Mouse (Mus musculus) forebrain, embryonic 13.5 days (tissue): Measurements from ENCODE around the gene Lin7c. TPM values are rescaled to one million over a fixed set of nuclear protein-coding genes. Genes with fewer than 3 reads are reported as not detected.
A peak's percentile ranks its signal among the peaks of the same experiment; 100 is the strongest.

Source experiments
- ATAC-seq: fragments of 200-750 bp; cut with Nextera tagmentation; 2 replicates; pipeline ENCODE4 v1.8.0; 2017
- H3K27ac ChIP-seq: fragments of 300-500 bp; sonication (generic); 2 replicates; pipeline ENCODE4 v1.5.1; 2015; ENCODE audit warnings: inconsistent platforms, mild to moderate bottlenecking, moderate library complexity
- H3K27me3 ChIP-seq: fragments of 300-500 bp; sonication (generic); 2 replicates; pipeline ENCODE4 v1.6.1; 2015; ENCODE audit warnings: mild to moderate bottlenecking, inconsistent platforms
- H3K36me3 ChIP-seq: fragments of 300-500 bp; sonication (generic); 2 replicates; pipeline ENCODE4 v1.6.1; 2015; ENCODE audit warnings: mild to moderate bottlenecking, inconsistent platforms; ENCODE audit not compliant: poor library complexity, severe bottlenecking
- H3K4me1 ChIP-seq: fragments of 300-500 bp; sonication (generic); 2 replicates; pipeline ENCODE4 v1.6.1; 2015; ENCODE audit warnings: inconsistent platforms
- H3K4me2 ChIP-seq: fragments of 300-500 bp; sonication (generic); 2 replicates; pipeline ENCODE4 v1.6.1; 2015; ENCODE audit warnings: inconsistent platforms, mild to moderate bottlenecking, moderate library complexity
- H3K4me3 ChIP-seq: fragments of 300-500 bp; sonication (generic); 2 replicates; pipeline ENCODE4 v1.5.1; 2015; ENCODE audit warnings: mild to moderate bottlenecking, inconsistent platforms
- H3K9ac ChIP-seq: fragments of 300-500 bp; sonication (generic); 2 replicates; pipeline ENCODE4 v1.6.1; 2015; ENCODE audit warnings: mild to moderate bottlenecking, inconsistent platforms
- H3K9me3 ChIP-seq: fragments of 300-500 bp; sonication (generic); replicated peaks from 2 replicates; pipeline ENCODE4 v1.6.1; 2016; ENCODE audit warnings: inconsistent platforms
- WGBS: fragments of 180-500 bp; shearing (Covaris S2); methylation state at CpG from one replicate; pipeline ENCODE4 v1.1.7; 2015; 5-methylcytosine and 5-hydroxymethylcytosine counted together
- polyA plus RNA-seq: library from polyadenylated mRNA; unstranded; fragments of >200 nt; fragmentation: Nextera tagmentation; extraction: Ambion mirVana; gene quantifications from 2 replicates; pipeline ENCODE4 v1.2.1, GENCODE M21; 2015

Gene Lin7c
- polyA plus RNA-seq, 1 experiment from 2014 or later, result 139 TPM

DNA sequence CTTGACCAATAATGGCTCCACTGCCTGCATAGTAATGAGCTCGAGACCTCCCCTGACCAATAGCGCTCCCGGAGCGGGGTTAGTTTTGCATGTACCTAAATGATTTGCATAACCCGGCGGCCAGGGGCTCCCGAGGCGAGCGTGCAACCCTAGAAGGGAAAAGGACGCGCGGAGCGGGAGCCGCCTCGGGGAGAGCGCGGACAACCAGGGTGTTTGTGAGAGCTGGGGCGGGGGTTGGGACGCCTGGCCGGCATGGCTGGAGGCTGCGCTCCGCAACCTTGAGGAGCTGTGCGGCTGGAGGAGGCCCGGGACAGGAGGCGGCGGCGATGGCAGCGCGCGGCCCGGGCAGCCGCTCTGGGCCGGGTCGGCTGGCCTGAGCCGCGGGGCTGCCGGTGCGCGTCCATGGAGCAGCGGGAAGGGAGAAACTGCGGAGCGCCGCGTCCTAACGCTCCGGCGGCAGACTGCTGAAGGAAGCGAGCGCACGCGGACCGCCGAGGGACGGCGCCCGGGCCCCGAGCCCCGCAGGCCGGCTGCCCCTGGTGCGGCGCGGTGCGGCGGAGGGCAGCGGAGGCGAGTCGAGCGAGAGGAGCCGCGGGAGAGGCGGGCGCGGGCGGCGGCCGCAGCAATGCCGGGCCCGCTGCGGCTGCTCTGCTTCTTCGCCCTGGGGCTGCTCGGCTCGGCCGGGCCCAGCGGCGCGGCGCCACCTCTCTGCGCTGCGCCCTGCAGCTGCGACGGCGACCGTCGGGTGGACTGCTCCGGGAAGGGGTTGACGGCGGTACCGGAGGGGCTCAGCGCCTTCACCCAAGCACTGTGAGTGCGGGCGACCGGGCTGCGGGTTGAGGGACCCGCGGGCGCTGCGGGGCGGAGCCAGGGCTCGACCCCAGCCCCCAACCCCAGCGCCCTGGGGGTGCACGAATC lies 27.1 kb downstream of the Lin7c start, which contains the start of gene Lgr4:
TSS of gene Lgr4 (plus strand) at position 152 of the 918 bp plus-strand sequence.
- Histone ChIP-seq H3K36me3 (no peaks in the 10 kb centered on the region), H3K9ac (peak within 1 kb of the TSS; percentile 86), H3K4me1 (peaks cover 20% of the 10 kb centered on the region), H3K9me3 (no peaks in the 10 kb centered on the region), H3K4me2 (peak within 1 kb of the TSS; percentile 88), H3K27me3 (peaks cover 37% of the 10 kb centered on the region), H3K4me3 (peak within 1 kb of the TSS; percentile 75), H3K27ac (peak within 1 kb of the TSS; percentile 89)
- ATAC-seq, result peak; percentile 98
- under 1% methylated on average over 81 of the region's 111 CpGs for WGBS

GRCm38 (mm10) chr2:109918592-109919262 lies 28.1 kb downstream of the Lin7c start:
- Histone ChIP-seq H3K9me3 (no peaks in the 10 kb centered on the region), H3K4me2 (peak overlapping the region; percentile 88), H3K4me1 (peaks cover 20% of the 10 kb centered on the region), H3K4me3 (peak overlapping the region; percentile 75), H3K27ac (no peak overlapping the region), H3K36me3 (no peaks in the 10 kb centered on the region), H3K9ac (peak overlapping the region; percentile 86), H3K27me3 (peaks cover 37% of the 10 kb centered on the region)
- WGBS, result 7% methylated on average over 22 of the region's 22 CpGs
- no peak for ATAC-seq

GRCm38 (mm10) chr2:109920471-109920870 lies 29.8 kb downstream of the Lin7c start:
- Histone ChIP-seq H3K4me2 (peak overlapping the region; percentile 17; the same call in 1 of the 2 replicates), H3K27ac (no peak overlapping the region), H3K36me3 (no peaks in the 10 kb centered on the region), H3K4me1 (peaks cover 20% of the 10 kb centered on the region), H3K4me3 (no peak overlapping the region), H3K9ac (no peak overlapping the region), H3K9me3 (no peaks in the 10 kb centered on the region), H3K27me3 (peaks cover 36% of the 10 kb centered on the region)
- no peak for ATAC-seq
- 86% methylated on average over 7 of the region's 7 CpGs for WGBS

DNA sequence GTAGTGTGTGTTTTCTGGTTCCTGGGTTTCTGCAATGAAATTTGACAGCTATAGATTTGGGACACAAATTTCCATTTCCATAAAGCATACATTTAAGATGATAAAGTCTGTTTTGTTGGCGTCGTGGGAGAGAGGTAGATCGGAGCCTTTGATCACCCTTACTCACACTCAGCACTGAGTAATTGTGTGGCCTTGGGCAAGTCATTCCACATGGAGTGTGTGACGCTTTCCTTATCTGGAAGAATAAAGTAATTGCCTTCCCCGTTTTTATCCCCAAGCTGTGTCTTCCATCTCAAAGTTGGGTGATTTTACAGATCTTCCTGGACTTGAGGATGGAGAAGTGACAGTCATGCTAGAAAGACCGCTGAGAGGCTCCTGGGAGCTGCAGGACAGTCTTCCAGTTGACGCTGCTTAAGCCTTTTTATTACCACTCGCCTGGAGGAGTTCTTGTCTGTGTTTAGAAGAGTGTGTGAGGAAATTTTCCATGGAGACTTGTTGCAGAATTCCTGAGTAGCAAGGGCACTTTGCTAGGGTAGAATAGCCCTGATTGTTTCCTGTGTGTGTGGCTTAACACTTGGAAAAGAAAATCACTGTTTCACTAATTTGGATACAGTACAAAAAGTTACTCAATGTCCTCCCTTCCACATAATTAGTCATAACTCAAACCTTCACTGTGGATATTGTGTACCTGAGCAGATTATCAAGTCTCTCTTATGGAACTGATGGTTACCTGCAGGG lies 30.8 kb downstream of the Lin7c start:
- WGBS, result 74% methylated on average over 8 of the region's 8 CpGs
- Histone ChIP-seq H3K4me2 (no peak overlapping the region), H3K27ac (no peak overlapping the region)

DNA sequence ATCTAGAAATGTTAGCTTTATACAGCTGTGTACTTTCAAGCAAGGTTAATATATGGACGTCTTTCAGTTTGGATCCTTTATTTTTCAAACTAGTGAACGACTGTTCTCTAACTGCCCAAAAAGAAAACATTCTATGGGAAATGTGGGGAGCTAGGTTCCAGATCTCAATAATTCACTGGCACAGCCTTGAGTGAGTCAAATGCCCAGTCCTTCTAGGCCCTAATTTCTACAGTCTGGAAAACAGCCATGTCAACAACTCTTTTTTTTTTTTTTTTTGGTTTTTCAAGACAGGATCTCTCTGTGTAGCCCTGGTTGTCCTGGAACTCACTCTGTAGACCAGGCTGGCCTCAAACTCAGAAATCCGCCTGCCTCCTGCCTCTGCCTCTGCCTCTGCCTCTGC lies 31.7 kb downstream of the Lin7c start:
- H3K36me3 ChIP-seq, result no peaks in the 10 kb centered on the region
- H3K4me3 ChIP-seq, result no peak overlapping the region
- no peak overlapping the region for H3K4me2 ChIP-seq
- H3K27ac ChIP-seq, result no peak overlapping the region
- H3K27me3 ChIP-seq, result peaks cover 38% of the 10 kb centered on the region
- no peak overlapping the region for H3K9ac ChIP-seq
- 87% methylated on average over 3 of the region's 3 CpGs for WGBS
- peaks cover 14% of the 10 kb centered on the region for H3K4me1 ChIP-seq
- no peak for ATAC-seq
- H3K9me3 ChIP-seq, result no peaks in the 10 kb centered on the region

More for the DNA sequence above, 30.8 kb downstream of the Lin7c start:
- H3K36me3 ChIP-seq, result no peaks in the 10 kb centered on the region
- H3K9me3 ChIP-seq, result no peaks in the 10 kb centered on the region
- peaks cover 38% of the 10 kb centered on the region for H3K27me3 ChIP-seq
- no peak for ATAC-seq
- H3K4me1 ChIP-seq, result peaks cover 20% of the 10 kb centered on the region
- no peak overlapping the region for H3K4me3 ChIP-seq
- H3K9ac ChIP-seq, result no peak overlapping the region

DNA sequence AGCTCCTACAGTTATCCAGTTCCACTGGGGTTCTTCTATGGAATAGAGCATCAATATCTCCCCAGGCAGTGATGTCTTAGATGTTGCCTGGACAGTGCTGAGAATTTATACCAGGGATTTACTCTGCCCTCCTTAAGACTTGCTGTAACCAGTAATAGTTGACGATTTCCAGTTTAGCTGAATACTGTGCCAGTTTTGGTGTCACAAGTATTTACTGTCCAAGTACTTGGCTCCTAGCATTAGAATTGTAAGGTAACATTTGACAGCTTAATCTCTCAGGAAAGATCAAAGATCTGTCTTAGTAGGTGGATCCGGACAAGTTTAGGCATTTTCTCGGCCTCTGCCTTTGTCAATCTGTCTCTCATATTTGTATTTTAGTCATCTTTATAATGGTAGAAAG lies 32.4 kb downstream of the Lin7c start:
- Histone ChIP-seq H3K4me1 (peaks cover 14% of the 10 kb centered on the region), H3K27me3 (peaks cover 42% of the 10 kb centered on the region), H3K9me3 (no peaks in the 10 kb centered on the region), H3K9ac (no peak overlapping the region), H3K36me3 (no peaks in the 10 kb centered on the region), H3K4me2 (no peak overlapping the region), H3K4me3 (no peak overlapping the region), H3K27ac (no peak overlapping the region)
- ATAC-seq, result no peak
- WGBS, result 86% methylated on average over 3 of the region's 3 CpGs

GRCm38 (mm10) chr2:109923945-109924344 lies 33.3 kb downstream of the Lin7c start:
- H3K4me3 ChIP-seq, result no peak overlapping the region
- H3K9ac ChIP-seq, result no peak overlapping the region
- H3K36me3 ChIP-seq, result no peaks in the 10 kb centered on the region
- ATAC-seq, result no peak
- no peak overlapping the region for H3K4me2 ChIP-seq
- 82% methylated on average over 3 of the region's 3 CpGs for WGBS
- no peaks in the 10 kb centered on the region for H3K9me3 ChIP-seq
- H3K27me3 ChIP-seq, result peaks cover 41% of the 10 kb centered on the region
- peaks cover 5% of the 10 kb centered on the region for H3K4me1 ChIP-seq
- no peak overlapping the region for H3K27ac ChIP-seq

DNA sequence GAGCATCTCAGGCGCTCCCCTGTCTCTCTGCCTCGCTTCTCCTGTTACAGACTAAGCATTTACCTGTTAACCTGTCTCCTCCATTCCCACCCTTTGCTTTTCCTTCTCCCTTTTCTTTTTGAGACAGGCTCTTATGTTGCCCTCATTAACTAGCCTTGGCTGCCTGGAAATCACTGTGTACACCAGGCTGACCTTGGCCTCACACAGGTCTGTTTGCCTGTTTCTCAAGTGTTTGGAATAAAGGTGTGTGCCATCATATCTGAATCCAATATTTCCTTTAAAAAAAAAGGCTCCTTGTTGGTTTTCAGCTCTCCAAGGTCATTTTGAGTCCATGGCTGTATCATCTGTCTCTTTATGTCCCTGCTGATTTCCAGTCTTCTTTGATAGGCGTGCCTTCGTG lies 36.3 kb downstream of the Lin7c start:
- Histone ChIP-seq H3K4me1 (no peaks in the 10 kb centered on the region), H3K27ac (no peak overlapping the region), H3K9ac (no peak overlapping the region), H3K4me3 (no peak overlapping the region), H3K36me3 (no peaks in the 10 kb centered on the region), H3K9me3 (no peaks in the 10 kb centered on the region), H3K27me3 (peaks cover 26% of the 10 kb centered on the region), H3K4me2 (no peak overlapping the region)
- ATAC-seq, result no peak
- 93% methylated on average over 4 of the region's 4 CpGs for WGBS

DNA sequence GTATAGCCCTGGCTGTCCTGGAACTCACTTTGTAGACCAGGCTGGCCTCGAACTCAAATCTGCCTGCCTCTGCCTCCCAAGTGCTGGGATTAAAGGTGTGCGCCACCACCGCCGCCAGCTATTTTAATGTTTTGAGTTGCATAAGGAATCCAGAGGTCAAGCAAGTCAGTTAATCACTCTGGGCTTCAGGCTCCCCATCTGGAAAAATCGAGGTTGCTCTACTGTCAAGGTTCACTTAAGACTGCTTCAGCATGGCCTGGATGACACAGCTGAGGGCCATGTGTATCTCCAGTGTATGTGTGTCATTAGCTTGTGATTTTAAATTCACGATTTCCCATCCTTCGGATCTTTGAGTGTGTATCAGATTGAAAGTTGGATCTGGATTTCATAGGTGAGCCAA lies 36.8 kb downstream of the Lin7c start:
- Histone ChIP-seq H3K4me1 (no peaks in the 10 kb centered on the region), H3K9me3 (no peaks in the 10 kb centered on the region), H3K27ac (no peak overlapping the region), H3K27me3 (peaks cover 30% of the 10 kb centered on the region), H3K36me3 (no peaks in the 10 kb centered on the region), H3K4me2 (no peak overlapping the region), H3K9ac (no peak overlapping the region), H3K4me3 (no peak overlapping the region)
- WGBS, result 91% methylated on average over 7 of the region's 7 CpGs
- ATAC-seq, result no peak

GRCm38 (mm10) chr2:109927876-109928275 lies 37.2 kb downstream of the Lin7c start:
- no peak for ATAC-seq
- Histone ChIP-seq H3K36me3 (no peaks in the 10 kb centered on the region), H3K4me2 (no peak overlapping the region), H3K4me3 (no peak overlapping the region), H3K4me1 (no peaks in the 10 kb centered on the region), H3K9ac (no peak overlapping the region), H3K27me3 (peaks cover 35% of the 10 kb centered on the region), H3K9me3 (no peaks in the 10 kb centered on the region), H3K27ac (no peak overlapping the region)

GRCm38 (mm10) chr2:109928791-109929190 lies 38.1 kb downstream of the Lin7c start:
- Histone ChIP-seq H3K4me2 (no peak overlapping the region), H3K36me3 (no peaks in the 10 kb centered on the region), H3K4me1 (no peaks in the 10 kb centered on the region), H3K9me3 (no peaks in the 10 kb centered on the region), H3K9ac (no peak overlapping the region), H3K27me3 (peaks cover 44% of the 10 kb centered on the region), H3K27ac (no peak overlapping the region), H3K4me3 (no peak overlapping the region)
- WGBS, result 73% methylated on average over 4 of the region's 4 CpGs
- ATAC-seq, result no peak

- no peak overlapping the region for H3K4me3 ChIP-seq
- no peak for ATAC-seq
- WGBS, result 93% methylated on average over 3 of the region's 3 CpGs
- no peak overlapping the region for H3K4me2 ChIP-seq
- no peaks in the 10 kb centered on the region for H3K4me1 ChIP-seq
- H3K36me3 ChIP-seq, result no peaks in the 10 kb centered on the region
- no peak overlapping the region for H3K9ac ChIP-seq
- H3K9me3 ChIP-seq, result no peaks in the 10 kb centered on the region
- H3K27ac ChIP-seq, result no peak overlapping the region
- H3K27me3 ChIP-seq, result peaks cover 48% of the 10 kb centered on the region
These were observed 38.6 kb downstream of the Lin7c start for GRCm38 (mm10) chr2:109929256-109929655.
